Mouse (Mus musculus) lung, adult 2 months (tissue): ENCODE results near the gene Bmpr1a.
A peak's percentile ranks its signal among the peaks of the same experiment; 100 is the strongest.

ENCODE experiments used
- CTCF ChIP-seq: fragments of 200-500 bp; IDR thresholded peaks from 2 replicates; pipeline ENCODE4 v1.5.1; 2011; ENCODE audit warnings: mild to moderate bottlenecking, low read length, control low read depth; ENCODE audit not compliant: insufficient read depth
- POLR2A ChIP-seq: fragments of 200-500 bp; IDR thresholded peaks from 2 replicates; pipeline ENCODE4 v1.6.1; 2011; ENCODE audit warnings: low read depth, mild to moderate bottlenecking, control low read depth, low read length, borderline replicate concordance; ENCODE audit errors: extremely low read depth

DNA sequence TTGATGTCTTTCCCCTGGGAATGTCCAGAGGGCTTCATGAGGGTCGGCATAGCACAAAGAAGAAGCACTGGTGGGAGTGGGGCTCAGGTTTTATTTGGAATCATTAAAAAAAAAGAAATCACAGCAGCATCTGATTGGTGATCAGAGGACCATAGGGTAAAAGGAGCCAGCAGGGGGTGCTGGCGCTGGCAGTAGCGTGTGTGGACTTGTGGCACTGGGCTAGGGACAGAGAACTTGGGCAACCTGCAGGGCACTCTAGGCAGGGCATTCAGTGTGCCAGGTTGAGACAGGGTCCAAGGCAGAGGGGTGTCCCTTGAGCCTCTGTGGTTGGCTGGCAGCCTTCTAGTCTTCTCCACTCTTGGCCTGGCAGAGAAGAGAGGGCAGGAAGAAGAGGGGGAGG, 132.9 kb downstream of the Bmpr1a start:
- 0 out of 2 replicates have a peak, but pooled peaks have one; percentile 14 for TF ChIP-seq CTCF
- no peak for TF ChIP-seq POLR2A
